Mouse (Mus musculus) megakaryocyte, embryonic 14.5 days (primary cell): ENCODE results near the gene Parp16. TPM values are rescaled to one million over a fixed set of nuclear protein-coding genes. Genes with fewer than 3 reads are reported as not detected.
"Not testable (repeated sequence)": the region's sequence is repeated elsewhere in the genome, so short reads cannot be mapped to it uniquely, and the experiment has no call there.

Experiments
- H3K27me3 ChIP-seq: replicated peaks from 2 replicates; pipeline ENCODE3; 2012; ENCODE audit warnings: inconsistent platforms
- H3K36me3 ChIP-seq: replicated peaks from 2 replicates; pipeline ENCODE3; 2012; ENCODE audit warnings: low read length, inconsistent platforms, mixed read lengths
- H3K4me1 ChIP-seq: 2 replicates; pipeline ENCODE4 v1.6.1; 2012; ENCODE audit warnings: inconsistent platforms
- H3K4me3 ChIP-seq: replicated peaks from 2 replicates; pipeline ENCODE3; 2012; ENCODE audit warnings: moderate library complexity, mild to moderate bottlenecking, inconsistent platforms
- H3K9me3 ChIP-seq: 2 replicates; pipeline ENCODE4 v1.6.1; 2012; ENCODE audit warnings: inconsistent platforms
- FLI1 ChIP-seq: IDR thresholded peaks from 2 replicates; pipeline ENCODE4 v1.6.1; 2012; ENCODE audit warnings: low read length, inconsistent platforms, mixed read lengths
- GATA1 ChIP-seq: IDR thresholded peaks from 3 replicates; pipeline ENCODE4 v1.6.1; 2012; ENCODE audit warnings: mixed read lengths, low read length, inconsistent platforms, borderline replicate concordance
- polyA plus RNA-seq: library from polyadenylated mRNA; stranded (reverse); fragments of >175 nt; gene quantifications from 2 replicates; pipeline ENCODE4 v1.2.3, GENCODE M21; 2012; ENCODE audit warnings: low replicate concordance; ENCODE audit not compliant: insufficient read depth

Parp16 gene
- polyA plus RNA-seq, 1 experiment: 2.6 TPM

DNA sequence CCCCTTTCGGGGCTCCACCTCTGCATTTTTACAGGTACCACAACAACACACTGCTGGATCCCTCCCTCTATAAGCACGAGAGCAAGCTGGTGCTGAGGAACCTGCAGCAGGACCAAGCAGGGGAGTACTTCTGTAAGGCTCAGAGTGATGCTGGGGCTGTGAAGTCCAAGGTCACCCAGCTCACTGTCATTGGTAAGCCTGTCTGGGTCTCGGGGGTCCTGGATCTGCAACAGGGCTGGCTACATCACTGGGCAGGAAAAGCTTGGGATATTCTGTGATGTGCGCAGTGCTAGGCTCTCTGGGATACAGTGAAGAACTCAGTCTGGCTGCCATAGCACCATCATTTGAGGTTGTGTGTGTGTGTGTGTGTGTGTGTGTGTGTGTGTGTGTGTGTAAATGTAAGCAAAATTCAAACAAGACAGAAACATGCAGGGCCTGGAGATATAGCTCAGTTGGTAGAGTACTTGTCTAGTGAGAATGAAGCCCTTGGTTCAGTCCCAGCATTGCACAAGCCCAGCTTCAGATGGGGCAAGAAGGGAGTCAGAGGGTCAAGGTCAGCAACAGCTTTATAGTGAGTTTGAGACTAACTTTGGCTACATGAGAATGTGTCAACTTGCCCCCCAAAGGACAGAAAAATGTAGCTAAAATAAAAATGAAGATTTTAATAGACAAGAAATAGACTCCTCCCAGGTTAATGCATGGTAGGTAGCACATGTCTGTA, 80.8 kb downstream of the Parp16 start:
- H3K9me3 ChIP-seq: peaks cover 11% of the 10 kb centered on the region
- no peak overlapping the region for H3K4me3 ChIP-seq
- peaks cover 3% of the 10 kb centered on the region; the same call in 1 of the 2 replicates for H3K4me1 ChIP-seq
- TF ChIP-seq GATA1: no peak
- no peaks in the 10 kb centered on the region for H3K36me3 ChIP-seq
- peaks cover 54% of the 10 kb centered on the region for H3K27me3 ChIP-seq

DNA sequence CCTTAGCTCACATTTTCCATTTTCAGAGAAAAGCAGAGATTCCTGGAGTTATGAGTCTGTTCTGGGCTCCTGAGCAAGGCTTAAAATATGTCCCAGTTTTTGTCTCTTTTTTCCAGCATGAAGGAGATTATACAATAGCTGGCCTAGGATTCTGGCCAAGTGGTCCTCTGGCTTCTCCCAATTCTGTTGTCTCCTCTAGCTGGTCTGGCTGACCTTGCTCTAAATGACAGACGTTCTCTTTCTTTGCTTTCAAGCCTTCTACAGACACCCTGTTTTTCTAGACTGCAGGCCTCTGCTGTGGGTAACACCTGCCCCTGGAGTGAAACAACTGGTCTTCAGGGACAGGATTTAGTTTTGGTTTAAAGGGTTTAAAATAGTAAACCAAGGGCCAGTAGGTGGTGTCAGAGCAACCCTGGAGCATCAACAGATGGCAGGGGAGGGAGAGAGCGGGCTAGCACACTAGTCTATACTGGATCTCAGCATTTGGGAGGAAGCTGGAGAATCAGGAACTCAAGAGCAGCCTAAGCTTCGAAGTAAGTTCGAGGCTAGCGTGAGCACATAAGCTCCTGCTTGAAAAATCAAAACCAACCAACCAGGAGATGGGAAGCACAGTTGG, 86.5 kb downstream of the Parp16 start:
- Histone ChIP-seq H3K36me3 (no peaks in the 10 kb centered on the region), H3K9me3 (peaks cover 6% of the 10 kb centered on the region), H3K4me1 (peaks cover 14% of the 10 kb centered on the region), H3K4me3 (no peak overlapping the region), H3K27me3 (peaks cover 26% of the 10 kb centered on the region)
- TF ChIP-seq GATA1 (no peak), FLI1 (no peak)

DNA sequence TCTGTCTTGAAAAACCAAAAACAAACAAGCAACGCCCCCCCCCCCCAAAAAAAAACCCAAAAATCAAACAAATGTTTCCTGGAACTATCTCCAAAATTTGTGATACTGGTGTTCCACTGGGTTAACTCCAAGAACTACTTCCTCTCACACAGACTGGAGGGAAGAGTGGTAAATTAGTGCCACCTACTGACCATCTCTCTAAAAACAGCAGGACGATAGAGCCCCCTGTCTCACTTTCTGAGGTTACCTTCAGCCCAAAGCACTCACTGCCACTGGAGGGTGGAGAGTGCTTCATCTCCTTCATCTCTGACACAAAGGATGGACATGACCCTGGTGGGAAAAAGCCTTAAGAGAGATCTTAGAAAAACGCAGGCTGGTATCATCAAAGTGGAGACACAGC, 88.1 kb downstream of the Parp16 start:
- Histone ChIP-seq H3K4me3 (no peak overlapping the region), H3K36me3 (no peaks in the 10 kb centered on the region), H3K9me3 (peaks cover 14% of the 10 kb centered on the region), H3K4me1 (peaks cover 12% of the 10 kb centered on the region), H3K27me3 (peaks cover 19% of the 10 kb centered on the region)
- TF ChIP-seq FLI1 (no peak), GATA1 (no peak)

DNA sequence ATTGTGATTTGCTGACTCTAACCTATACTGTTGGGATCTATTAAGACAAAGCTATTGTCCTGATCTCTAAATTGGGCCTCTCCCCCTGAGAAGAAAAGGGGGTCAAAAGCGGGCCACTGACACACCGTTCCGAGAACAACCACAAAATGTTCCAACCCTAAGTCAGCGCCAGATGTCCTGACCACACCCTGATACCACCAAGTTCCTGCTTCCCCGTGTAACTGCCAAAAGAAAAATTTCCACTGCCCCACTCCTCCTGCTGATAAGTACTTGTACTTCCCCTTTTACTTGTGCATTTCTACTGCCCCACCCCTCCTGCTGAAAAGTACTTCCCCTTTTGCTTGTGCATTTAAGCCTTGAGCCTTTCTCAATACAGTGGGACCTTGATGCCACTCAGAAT, 93.1 kb downstream of the Parp16 start:
- Histone ChIP-seq H3K9me3 (peaks cover 24% of the 10 kb centered on the region), H3K4me1 (peaks cover 18% of the 10 kb centered on the region)
- H3K27me3 ChIP-seq, H3K36me3 ChIP-seq, H3K4me3 ChIP-seq: not testable (repeated sequence)

Other genes starting within 250 kb of the Parp16 start
- gene Slc24a1, start 243.7 kb upstream of the Parp16 start, polyA plus RNA-seq: 0.85 TPM in 1 of 2 replicates, not detected in the other
- gene Ints14, start 234.4 kb upstream of the Parp16 start, polyA plus RNA-seq: 37.0 and 41.7 TPM in 2 replicates
- gene Hacd3, start 173.7 kb upstream of the Parp16 start, polyA plus RNA-seq: 0.81 and 1.6 TPM in 2 replicates
- gene Dpp8, start 162.9 kb upstream of the Parp16 start, polyA plus RNA-seq: 0.41 and 2.4 TPM in 2 replicates
- 0.08 TPM in 1 of 2 replicates, not detected in the other for gene Igdcc4, start 93.9 kb upstream of the Parp16 start, polyA plus RNA-seq
- gene Igdcc3, start 54.2 kb upstream of the Parp16 start, polyA plus RNA-seq: not detected in 2 replicates
- gene Cilp, start 69.8 kb downstream of the Parp16 start, polyA plus RNA-seq: 0.03 TPM in 1 of 2 replicates, not detected in the other
- gene Clpx, start 98.9 kb downstream of the Parp16 start, polyA plus RNA-seq: 4.8 and 6.1 TPM in 2 replicates
- gene Pdcd7, start 150.8 kb downstream of the Parp16 start, polyA plus RNA-seq: 7.3 and 14.5 TPM in 2 replicates
- gene Ubap1l, start 165.7 kb downstream of the Parp16 start, polyA plus RNA-seq: 0.28 and 4.7 TPM in 2 replicates
- gene Kbtbd13, start 196.3 kb downstream of the Parp16 start, polyA plus RNA-seq: not detected in 2 replicates
- gene Rasl12, start 203.2 kb downstream of the Parp16 start, polyA plus RNA-seq: not detected in 2 replicates
- gene Slc51b, start 227.6 kb downstream of the Parp16 start, polyA plus RNA-seq: not detected in 2 replicates
- gene Mtfmt, start 240.4 kb downstream of the Parp16 start, polyA plus RNA-seq: 4.8 and 6.3 TPM in 2 replicates